ENCODE assay signal across 11 mouse cellular contexts in the genomic region with DNA sequence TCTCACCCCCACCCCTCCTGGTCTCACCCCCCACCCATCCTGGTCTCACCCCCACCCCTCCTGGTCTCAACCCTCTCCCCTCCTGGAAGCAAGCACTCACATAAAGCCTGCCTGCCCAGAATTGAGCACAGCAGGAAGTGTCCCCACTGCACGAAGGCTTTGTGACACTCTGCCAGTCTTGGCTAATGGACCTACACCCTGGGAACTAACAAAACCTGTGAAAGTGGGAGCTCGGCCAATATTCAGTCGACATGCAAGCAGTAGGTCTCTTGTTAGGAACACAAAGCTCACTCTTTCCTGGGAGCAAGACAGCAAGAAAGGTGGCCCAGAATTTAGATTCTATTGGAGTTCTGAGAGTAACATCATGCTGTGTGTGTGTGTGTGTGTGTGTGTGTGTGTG. TPM values are rescaled to one million over a fixed set of nuclear protein-coding genes. Genes with fewer than 3 reads are reported as not detected.
DNase-seq lines count a peak whose midpoint lies in the region; ATAC-seq lines count a peak whose summit lies in the region.
"Had no signal": no experiment of that assay in that cellular context is flagged by ENCODE, and none has a peak within 500 bp of the region (broad histone marks: within the 10 kb centered on the region; RNA-seq: fewer than 3 reads in every experiment).

No protein-coding gene starts in this region.

- H3K4me1 ChIP-seq in forebrain, embryonic 13.5 days = peaks cover 28% of the 10 kb centered on the region
- H3K4me1 ChIP-seq in forebrain, embryonic 11.5 days (replicated peaks; ENCODE audit: control insufficient read depth, insufficient read depth, low read length) = peaks cover 4% of the 10 kb centered on the region; the same call in 1 of the 2 replicates

- H3K27me3 ChIP-seq in forebrain, embryonic 13.5 days = no peaks in the 10 kb centered on the region
- H3K27me3 ChIP-seq in forebrain, embryonic 11.5 days (ENCODE audit: control insufficient read depth, insufficient read depth, low read length) = no peaks in the 10 kb centered on the region
- H3K27me3 ChIP-seq: lung, embryonic 15.5 days had no signal

- no peak overlapping the region for H3K9ac ChIP-seq in forebrain, embryonic 13.5 days
- no peak overlapping the region for H3K9ac ChIP-seq in forebrain, embryonic 11.5 days (ENCODE audit: low read length)
- H3K9ac ChIP-seq: lung, embryonic 15.5 days had no signal

- 32% methylated on average over 3 of the region's 3 CpGs for WGBS in forebrain, embryonic 13.5 days
- 74% methylated on average over 3 of the region's 3 CpGs for WGBS in forebrain, embryonic 11.5 days

- no peak overlapping the region for H3K4me2 ChIP-seq in forebrain, embryonic 13.5 days
- H3K4me2 ChIP-seq in forebrain, embryonic 11.5 days (ENCODE audit: low read depth, low read length, severe bottlenecking) = no peak overlapping the region
- H3K4me2 ChIP-seq: lung, embryonic 15.5 days had no signal

- H3K36me3 ChIP-seq in forebrain, embryonic 13.5 days (ENCODE audit: poor library complexity, severe bottlenecking) = peaks cover 35% of the 10 kb centered on the region
- H3K36me3 ChIP-seq in forebrain, embryonic 11.5 days (ENCODE audit: control insufficient read depth, insufficient read depth, low read length) = no peaks in the 10 kb centered on the region; the same call in 1 of the 2 replicates

- peak; percentile 77 for ATAC-seq in forebrain, embryonic 13.5 days
- ATAC-seq in forebrain, embryonic 11.5 days (replicated peaks; ENCODE audit: low FRiP score) = no peak
- no peak for ATAC-seq in erythroid progenitor cell, adult 5-6 weeks (replicated peaks; ENCODE audit: low FRiP score, poor library complexity, severe bottlenecking)

- H3K27ac ChIP-seq in forebrain, embryonic 13.5 days = peak overlapping the region; percentile 57
- H3K27ac ChIP-seq in forebrain, embryonic 11.5 days (ENCODE audit: low read depth, low read length) = no peak overlapping the region
- H3K27ac ChIP-seq: lung, embryonic 15.5 days had no signal

- no peak for DNase-seq in forebrain, embryonic 11.5 days (ENCODE audit: low spot score)
- DNase-seq in left cerebral cortex, postnatal 4 days = peak; percentile 88
- DNase-seq in left cerebral cortex, adult 18-20 months (ENCODE audit: low spot score in 2 of 2) = no peak
- DNase-seq in cerebellum, adult 8-10 months = peak; percentile 89
- peak; percentile 67 to 77 for DNase-seq in layer of hippocampus, postnatal 10 days (ENCODE audit: low spot score in 2 of 2)
- DNase-seq in retina, embryonic 14.5 days (ENCODE audit: low spot score) = no peak

- H3K4me3 ChIP-seq in forebrain, embryonic 13.5 days = no peak overlapping the region
- H3K4me3 ChIP-seq in forebrain, embryonic 11.5 days (ENCODE audit: low read depth, low read length) = no peak overlapping the region
- H3K4me3 ChIP-seq: erythroblast, embryonic 14.5 days; layer of hippocampus, adult 2 months; lung, embryonic 15.5 days had no signal

- intact Hi-C loops in left cerebral cortex, postnatal 4 days (cut with DNase I) = no loop called here

- no peaks in the 10 kb centered on the region for H3K9me3 ChIP-seq in forebrain, embryonic 13.5 days (replicated peaks)
- H3K9me3 ChIP-seq in forebrain, embryonic 11.5 days (ENCODE audit: control insufficient read depth, low read length) = no peaks in the 10 kb centered on the region
- H3K9me3 ChIP-seq: lung, embryonic 15.5 days had no signal

RNA-seq across cellular contexts. Expression of a gene that starts 17.6 kb away (rescaled TPM):
- polyA plus RNA-seq in forebrain, embryonic 13.5 days (2015; fragmentation: Nextera tagmentation; extraction: Ambion mirVana) = 34.5 and 37.6 TPM in 2 replicates
- polyA plus RNA-seq in forebrain, embryonic 11.5 days (2014; fragmentation: Nextera tagmentation; extraction: Ambion mirVana) = 41.1 and 42.0 TPM in 2 replicates
- total RNA-seq in left cerebral cortex, postnatal 4 days (2021) = 10 to 100 TPM; 35.9 to 38.8 TPM
- 10 to 100 TPM; 63.4 to 65.3 TPM for total RNA-seq in left cerebral cortex, adult 18-20 months (2021)
- total RNA-seq in layer of hippocampus, postnatal 10 days (2021) = 10 to 100 TPM; 52.4 to 54.2 TPM
- 5.8 and 16.3 TPM in 2 replicates for total RNA-seq in erythroid progenitor cell, adult 5-6 weeks (2015; ENCODE audit: low replicate concordance)
- total RNA-seq in erythroid progenitor cell, adult 5-6 weeks (2017; ENCODE audit: low replicate concordance) = 7.3 and 11.4 TPM in 2 replicates

Comparison
In these comparisons a context has a peak if more than half of its experiments do, and no peak if none do; other contexts are left out.
1. DNase-seq: peak in left cerebral cortex, postnatal 4 days (single experiment), cerebellum, adult 8-10 months (single experiment) and layer of hippocampus, postnatal 10 days (2 of 2); none in forebrain, embryonic 11.5 days (single experiment), left cerebral cortex, adult 18-20 months (0 of 2) and retina, embryonic 14.5 days (single experiment).